Mouse (Mus musculus): ENCODE data around the gene Tnfsf10.
"Not testable (repeated sequence)": the region's sequence is repeated elsewhere in the genome, so short reads cannot be mapped to it uniquely, and the experiment has no call there.

Gene Tnfsf10

GRCm38 (mm10) chr3:27316559-27317287 lies at the start of gene Tnfsf10:
Gene Tnfsf10 (plus strand): TSS chr3:27317028.
- DNase-seq, result peak; percentile 24 to 55

GRCm38 (mm10) chr3:27267327-27267726 lies 49.5 kb upstream of the Tnfsf10 start:
- no peak for DNase-seq

- no peak for DNase-seq
These were observed 48.9 kb upstream of the Tnfsf10 start for GRCm38 (mm10) chr3:27267887-27268286.

GRCm38 (mm10) chr3:27269151-27269550 lies 47.7 kb upstream of the Tnfsf10 start:
- no peak for DNase-seq

GRCm38 (mm10) chr3:27270160-27270962 lies 46.5 kb upstream of the Tnfsf10 start:
- DNase-seq, result no peak

GRCm38 (mm10) chr3:27272926-27273745 lies 43.7 kb upstream of the Tnfsf10 start:
- DNase-seq, result no peak

GRCm38 (mm10) chr3:27279286-27279925 lies 37.4 kb upstream of the Tnfsf10 start:
- DNase-seq, result not testable (repeated sequence)

GRCm38 (mm10) chr3:27280280-27280749 lies 36.5 kb upstream of the Tnfsf10 start:
- DNase-seq, result no peak

GRCm38 (mm10) chr3:27283071-27283713 lies 33.6 kb upstream of the Tnfsf10 start:
- no peak for DNase-seq

GRCm38 (mm10) chr3:27283796-27284195 lies 33.0 kb upstream of the Tnfsf10 start:
- no peak for DNase-seq

- DNase-seq, result no peak
These were observed 32.6 kb upstream of the Tnfsf10 start for GRCm38 (mm10) chr3:27284227-27284626.

GRCm38 (mm10) chr3:27285072-27285471 lies 31.8 kb upstream of the Tnfsf10 start:
- DNase-seq, result no peak

- DNase-seq, result no peak
These were observed 28.5 kb upstream of the Tnfsf10 start for GRCm38 (mm10) chr3:27288301-27288700.

- no peak for DNase-seq
These were observed 27.9 kb upstream of the Tnfsf10 start for GRCm38 (mm10) chr3:27288909-27289308.

GRCm38 (mm10) chr3:27290285-27290684 lies 26.5 kb upstream of the Tnfsf10 start:
- no peak for DNase-seq

GRCm38 (mm10) chr3:27290945-27291344 lies 25.9 kb upstream of the Tnfsf10 start:
- DNase-seq, result not testable (repeated sequence)

GRCm38 (mm10) chr3:27291411-27291810 lies 25.4 kb upstream of the Tnfsf10 start:
- not testable (repeated sequence) for DNase-seq

GRCm38 (mm10) chr3:27293645-27294385 lies 23.0 kb upstream of the Tnfsf10 start:
- DNase-seq, result no peak

- DNase-seq, result no peak
These were observed 16.4 kb upstream of the Tnfsf10 start for GRCm38 (mm10) chr3:27300451-27300850.

- DNase-seq, result no peak
These were observed 14.3 kb upstream of the Tnfsf10 start for GRCm38 (mm10) chr3:27302339-27303022.

- no peak for DNase-seq
These were observed 10.0 kb upstream of the Tnfsf10 start for GRCm38 (mm10) chr3:27306815-27307214.
